Mouse (Mus musculus) skeletal muscle tissue, adult 2 months (tissue): Measurements from ENCODE around the gene Sval1.

ENCODE experiments used
- DNase-seq: peaks from one replicate; pipeline ENCODE4 v3.0.0-alpha.2; 2012; ENCODE audit warnings: low read depth, low spot score

Sval1 gene

DNA sequence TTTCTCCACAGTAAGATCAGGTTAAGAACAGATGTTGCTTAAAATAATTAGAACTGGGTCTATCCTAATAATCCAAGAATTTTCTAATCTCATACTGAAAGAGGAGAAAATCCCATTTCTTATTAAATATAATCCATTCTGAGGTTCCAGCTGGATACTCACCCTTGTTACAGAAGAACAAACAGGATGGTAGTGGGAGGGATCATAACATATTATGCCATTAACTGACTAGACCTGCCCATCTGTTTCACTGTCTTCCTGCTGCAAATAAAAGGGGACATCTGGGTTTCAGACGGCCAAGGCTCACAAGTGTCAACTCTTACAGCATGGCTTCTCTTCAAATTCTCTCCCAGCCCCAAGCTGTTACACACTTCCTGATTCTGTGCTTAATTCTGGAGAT lies at the start of gene Sval1:
Sval1 (plus strand) TSS at position 301 of the 400 bp plus-strand sequence.
- no peak for DNase-seq

DNA sequence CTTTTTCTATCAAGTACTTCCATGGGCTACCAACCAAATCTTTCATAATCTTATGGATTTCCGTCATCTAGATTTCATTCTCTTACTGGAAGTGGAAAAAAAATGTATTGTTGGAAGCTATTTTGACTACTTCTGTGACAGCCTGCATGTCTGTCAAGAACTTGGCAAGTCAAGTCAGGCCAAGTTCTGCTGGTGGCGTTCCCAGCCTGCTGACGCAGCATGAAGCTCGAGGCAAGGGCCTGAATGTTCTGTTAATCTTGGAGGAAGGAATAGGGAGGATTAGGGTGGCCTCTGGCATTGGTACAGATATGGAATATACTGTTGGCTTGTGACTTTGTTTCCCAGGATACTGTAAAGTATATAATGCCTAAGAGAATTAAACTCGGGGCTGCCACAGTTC lies 39.8 kb upstream of the Sval1 start:
- DNase-seq: no peak

- DNase-seq: no peak
Observed at GRCm38 (mm10) chr6:41914883-41915282, 36.5 kb upstream of the Sval1 start.

GRCm38 (mm10) chr6:41967840-41968239 lies 16.4 kb downstream of the Sval1 start, which contains the start of gene Sval3:
Sval3 (plus strand) TSS chr6:41968140.
- DNase-seq: no peak
